Mouse (Mus musculus): ENCODE data around the gene Lrrc28. TPM values are rescaled to one million over a fixed set of nuclear protein-coding genes. Genes with fewer than 3 reads are reported as not detected.

The Lrrc28 gene
- polyA plus RNA-seq, 1 experiment from 2014 or later: 10.3 TPM

GRCm38 (mm10) chr7:67672650-67673049, 27.6 kb upstream of the Lrrc28 start:
- Histone ChIP-seq H3K4me1 (no peaks in the 10 kb centered on the region), H3K9ac (no peak overlapping the region), H3K36me3 (peaks cover 11% of the 10 kb centered on the region), H3K27me3 (replicated peaks) (no peaks in the 10 kb centered on the region), H3K9me3 (replicated peaks) (no peaks in the 10 kb centered on the region), H3K4me2 (no peak overlapping the region), H3K27ac (no peak overlapping the region), H3K4me3 (no peak overlapping the region)
- ATAC-seq: no peak
- WGBS (ENCODE audit: insufficient replicate concordance): 10% methylated on average over 10 of the region's 10 CpGs

- WGBS (ENCODE audit: insufficient replicate concordance): 79% methylated on average over 1 of the region's 1 CpGs
- Histone ChIP-seq H3K9me3 (replicated peaks) (no peaks in the 10 kb centered on the region), H3K27ac (no peak overlapping the region), H3K9ac (no peak overlapping the region), H3K36me3 (peaks cover 11% of the 10 kb centered on the region), H3K4me1 (no peaks in the 10 kb centered on the region), H3K4me3 (no peak overlapping the region), H3K4me2 (no peak overlapping the region), H3K27me3 (replicated peaks) (no peaks in the 10 kb centered on the region)
- ATAC-seq: no peak
Measured at GRCm38 (mm10) chr7:67670965-67671364, 25.9 kb upstream of the Lrrc28 start.

- no peak overlapping the region for H3K4me2 ChIP-seq
- no peaks in the 10 kb centered on the region for H3K27me3 ChIP-seq (replicated peaks)
- WGBS (ENCODE audit: insufficient replicate concordance): 75% methylated on average over 14 of the region's 14 CpGs
- no peak overlapping the region for H3K4me3 ChIP-seq
- H3K36me3 ChIP-seq: peaks cover 6% of the 10 kb centered on the region; the same call in 1 of the 2 replicates
- no peak overlapping the region for H3K9ac ChIP-seq
- H3K4me1 ChIP-seq: peaks cover 3% of the 10 kb centered on the region
- H3K9me3 ChIP-seq (replicated peaks): no peaks in the 10 kb centered on the region
- H3K27ac ChIP-seq: no peak overlapping the region
- ATAC-seq: no peak
Measured at GRCm38 (mm10) chr7:67663981-67664694, 19.1 kb upstream of the Lrrc28 start.

- H3K27ac ChIP-seq: no peak overlapping the region
- no peak overlapping the region for H3K9ac ChIP-seq
- H3K4me2 ChIP-seq: no peak overlapping the region
- H3K36me3 ChIP-seq: peaks cover 6% of the 10 kb centered on the region; the same call in 1 of the 2 replicates
- H3K27me3 ChIP-seq (replicated peaks): no peaks in the 10 kb centered on the region
- 74% methylated on average over 5 of the region's 5 CpGs for WGBS (ENCODE audit: insufficient replicate concordance)
- no peaks in the 10 kb centered on the region for H3K9me3 ChIP-seq (replicated peaks)
- peaks cover 3% of the 10 kb centered on the region for H3K4me1 ChIP-seq
- ATAC-seq: peak; percentile 57
- no peak overlapping the region for H3K4me3 ChIP-seq
Measured at GRCm38 (mm10) chr7:67662424-67662823, 17.4 kb upstream of the Lrrc28 start.

GRCm38 (mm10) chr7:67658110-67658509, 13.0 kb upstream of the Lrrc28 start:
- Histone ChIP-seq H3K4me3 (no peak overlapping the region), H3K9ac (no peak overlapping the region), H3K27ac (no peak overlapping the region), H3K4me1 (peaks cover 7% of the 10 kb centered on the region), H3K4me2 (no peak overlapping the region), H3K9me3 (replicated peaks) (no peaks in the 10 kb centered on the region), H3K27me3 (replicated peaks) (no peaks in the 10 kb centered on the region), H3K36me3 (0 out of 2 replicates have a peak, but pooled peaks cover 6% of the 10 kb centered on the region)
- no peak for ATAC-seq
- 67% methylated on average over 4 of the region's 4 CpGs for WGBS (ENCODE audit: insufficient replicate concordance)

GRCm38 (mm10) chr7:67655186-67655585, 10.1 kb upstream of the Lrrc28 start:
- no peaks in the 10 kb centered on the region for H3K9me3 ChIP-seq (replicated peaks)
- peak; percentile 40; the same call in 1 of the 2 replicates for ATAC-seq

GRCm38 (mm10) chr7:67654668-67655067, 9.6 kb upstream of the Lrrc28 start:
- Histone ChIP-seq H3K9ac (no peak overlapping the region), H3K9me3 (replicated peaks) (no peaks in the 10 kb centered on the region), H3K4me1 (0 out of 2 replicates have a peak, but pooled peaks cover 3% of the 10 kb centered on the region), H3K27me3 (replicated peaks) (no peaks in the 10 kb centered on the region), H3K36me3 (no peaks in the 10 kb centered on the region), H3K4me2 (no peak overlapping the region), H3K27ac (no peak overlapping the region), H3K4me3 (no peak overlapping the region)
- 69% methylated on average over 7 of the region's 7 CpGs for WGBS (ENCODE audit: insufficient replicate concordance)
- no peak for ATAC-seq

More at GRCm38 (mm10) chr7:67655186-67655585, 10.1 kb upstream of the Lrrc28 start:
- Histone ChIP-seq H3K27ac (no peak overlapping the region), H3K9ac (no peak overlapping the region), H3K4me3 (no peak overlapping the region), H3K27me3 (replicated peaks) (no peaks in the 10 kb centered on the region), H3K36me3 (no peaks in the 10 kb centered on the region), H3K4me1 (0 out of 2 replicates have a peak, but pooled peaks cover 3% of the 10 kb centered on the region), H3K4me2 (peak overlapping the region; percentile 12)
- WGBS (ENCODE audit: insufficient replicate concordance): 47% methylated on average over 1 of the region's 1 CpGs

- no peak overlapping the region for H3K27ac ChIP-seq
- WGBS (ENCODE audit: insufficient replicate concordance): 68% methylated on average over 5 of the region's 5 CpGs
- no peaks in the 10 kb centered on the region for H3K9me3 ChIP-seq (replicated peaks)
- ATAC-seq: no peak
- no peak overlapping the region for H3K4me3 ChIP-seq
- H3K4me2 ChIP-seq: no peak overlapping the region
- no peak overlapping the region for H3K9ac ChIP-seq
- H3K36me3 ChIP-seq: no peaks in the 10 kb centered on the region
- 0 out of 2 replicates have a peak, but pooled peaks cover 3% of the 10 kb centered on the region for H3K4me1 ChIP-seq
- H3K27me3 ChIP-seq (replicated peaks): no peaks in the 10 kb centered on the region
Measured at GRCm38 (mm10) chr7:67652211-67652610, 7.1 kb upstream of the Lrrc28 start.

- no peaks in the 10 kb centered on the region for H3K27me3 ChIP-seq (replicated peaks)
- H3K4me2 ChIP-seq: no peak overlapping the region; the same call in 1 of the 2 replicates
- WGBS (ENCODE audit: insufficient replicate concordance): 69% methylated on average over 4 of the region's 4 CpGs
- ATAC-seq: no peak
- H3K27ac ChIP-seq: no peak overlapping the region
- peaks cover 18% of the 10 kb centered on the region for H3K4me1 ChIP-seq
- no peaks in the 10 kb centered on the region for H3K36me3 ChIP-seq
- H3K9me3 ChIP-seq (replicated peaks): no peaks in the 10 kb centered on the region
- H3K9ac ChIP-seq: no peak overlapping the region
- no peak overlapping the region for H3K4me3 ChIP-seq
Measured at GRCm38 (mm10) chr7:67648376-67648775, 3.3 kb upstream of the Lrrc28 start.

GRCm38 (mm10) chr7:67647277-67647676, 2.2 kb upstream of the Lrrc28 start, which contains the start of gene Ttc23:
Ttc23 (plus strand) TSS chr7:67647410.
- Histone ChIP-seq H3K4me3 (peak within 1 kb of the TSS; percentile 71), H3K9me3 (replicated peaks) (no peaks in the 10 kb centered on the region), H3K27me3 (replicated peaks) (no peaks in the 10 kb centered on the region), H3K27ac (peak within 1 kb of the TSS; percentile 81; the same call in 1 of the 2 replicates), H3K36me3 (no peaks in the 10 kb centered on the region), H3K4me2 (peak within 1 kb of the TSS; percentile 86), H3K4me1 (peaks cover 21% of the 10 kb centered on the region), H3K9ac (peak within 1 kb of the TSS; percentile 86)
- ATAC-seq: no peak
- WGBS (ENCODE audit: insufficient replicate concordance): 32% methylated on average over 5 of the region's 5 CpGs

GRCm38 (mm10) chr7:67646131-67646530, 1.1 kb upstream of the Lrrc28 start:
- Histone ChIP-seq H3K9me3 (replicated peaks) (no peaks in the 10 kb centered on the region), H3K27me3 (replicated peaks) (no peaks in the 10 kb centered on the region), H3K36me3 (peaks cover under 1% of the 10 kb centered on the region; the same call in 1 of the 2 replicates), H3K4me2 (peak overlapping the region; percentile 86), H3K27ac (peak overlapping the region; percentile 81), H3K4me1 (peaks cover 21% of the 10 kb centered on the region), H3K4me3 (peak overlapping the region; percentile 71), H3K9ac (peak overlapping the region; percentile 86)
- no peak for ATAC-seq
- WGBS (ENCODE audit: insufficient replicate concordance): 12% methylated on average over 6 of the region's 6 CpGs

GRCm38 (mm10) chr7:67645681-67646014, 580 bp upstream of the Lrrc28 start:
- ATAC-seq: peak; percentile 6; the same call in 1 of the 2 replicates
- Histone ChIP-seq H3K27me3 (replicated peaks) (no peaks in the 10 kb centered on the region), H3K4me2 (peak overlapping the region; percentile 86), H3K27ac (peak overlapping the region; percentile 81), H3K36me3 (peaks cover 5% of the 10 kb centered on the region; the same call in 1 of the 2 replicates), H3K4me1 (peaks cover 21% of the 10 kb centered on the region), H3K4me3 (peak overlapping the region; percentile 71), H3K9ac (peak overlapping the region; percentile 86), H3K9me3 (replicated peaks) (no peaks in the 10 kb centered on the region)
- under 1% methylated on average over 15 of the region's 15 CpGs for WGBS (ENCODE audit: insufficient replicate concordance)

Data from liver, embryonic 12.5 days (tissue).